Mouse (Mus musculus) midbrain, embryonic 14.5 days (tissue): ENCODE results near the gene Htr6. TPM values are rescaled to one million over a fixed set of nuclear protein-coding genes. Genes with fewer than 3 reads are reported as not detected.

Experiments used
- ATAC-seq: fragments of 200-750 bp; cut with Nextera tagmentation; 2 replicates; pipeline ENCODE4 v1.8.0; 2017; ENCODE audit warnings: moderate number of reproducible peaks, moderate library complexity; ENCODE audit not compliant: low FRiP score, low TSS enrichment
- DNase-seq: peaks from one replicate; pipeline ENCODE4 v3.0.0-alpha.2; 2015
- H3K27ac ChIP-seq: fragments of 300-500 bp; sonication (generic); replicated peaks from 2 replicates; pipeline ENCODE4 v1.5.1; 2014; ENCODE audit warnings: mild to moderate bottlenecking, low read depth, low read length, moderate library complexity
- H3K27me3 ChIP-seq: fragments of 300-500 bp; sonication (generic); 2 replicates; pipeline ENCODE4 v1.6.1; 2014; ENCODE audit warnings: low read length, control low read depth, mixed read lengths; ENCODE audit not compliant: control insufficient read depth, insufficient read depth
- H3K36me3 ChIP-seq: fragments of 300-500 bp; sonication (generic); 2 replicates; pipeline ENCODE4 v1.6.1; 2014; ENCODE audit warnings: low read length, control low read depth; ENCODE audit not compliant: control insufficient read depth, insufficient read depth
- H3K4me1 ChIP-seq: fragments of 300-500 bp; sonication (generic); 2 replicates; pipeline ENCODE4 v1.6.1; 2014; ENCODE audit warnings: mild to moderate bottlenecking, antibody characterized with exemption, low read length, control low read depth; ENCODE audit not compliant: control insufficient read depth, insufficient read depth
- H3K4me2 ChIP-seq: fragments of 300-500 bp; sonication (generic); 2 replicates; pipeline ENCODE4 v1.6.1; 2014; ENCODE audit warnings: mild to moderate bottlenecking, low read length, moderate library complexity
- H3K4me3 ChIP-seq: fragments of 300-500 bp; sonication (generic); replicated peaks from 2 replicates; pipeline ENCODE4 v1.5.1; 2014; ENCODE audit warnings: low read depth, low read length
- H3K9ac ChIP-seq: fragments of 300-500 bp; sonication (generic); replicated peaks from 2 replicates; pipeline ENCODE4 v1.6.1; 2014; ENCODE audit warnings: mild to moderate bottlenecking, low read length, moderate library complexity
- H3K9me3 ChIP-seq: fragments of 300-500 bp; sonication (generic); 2 replicates; pipeline ENCODE4 v1.6.1; 2016; ENCODE audit warnings: low read length, control low read depth, mixed read lengths; ENCODE audit not compliant: control insufficient read depth
- WGBS: fragments of 180-500 bp; shearing (Covaris S2); extraction: QIAGEN DNeasy Blood & Tissue Kit; methylation state at CpG from one replicate; pipeline ENCODE4 v1.1.7; 2014; 5-methylcytosine and 5-hydroxymethylcytosine counted together
- polyA plus RNA-seq: library from polyadenylated mRNA; unstranded; fragments of >200 nt; fragmentation: Nextera tagmentation; extraction: Ambion mirVana; gene quantifications from 2 replicates; pipeline ENCODE4 v1.2.1, GENCODE M21; 2014

Gene Htr6
- polyA plus RNA-seq, 1 experiment from 2014 or later: 0.32 TPM

DNA sequence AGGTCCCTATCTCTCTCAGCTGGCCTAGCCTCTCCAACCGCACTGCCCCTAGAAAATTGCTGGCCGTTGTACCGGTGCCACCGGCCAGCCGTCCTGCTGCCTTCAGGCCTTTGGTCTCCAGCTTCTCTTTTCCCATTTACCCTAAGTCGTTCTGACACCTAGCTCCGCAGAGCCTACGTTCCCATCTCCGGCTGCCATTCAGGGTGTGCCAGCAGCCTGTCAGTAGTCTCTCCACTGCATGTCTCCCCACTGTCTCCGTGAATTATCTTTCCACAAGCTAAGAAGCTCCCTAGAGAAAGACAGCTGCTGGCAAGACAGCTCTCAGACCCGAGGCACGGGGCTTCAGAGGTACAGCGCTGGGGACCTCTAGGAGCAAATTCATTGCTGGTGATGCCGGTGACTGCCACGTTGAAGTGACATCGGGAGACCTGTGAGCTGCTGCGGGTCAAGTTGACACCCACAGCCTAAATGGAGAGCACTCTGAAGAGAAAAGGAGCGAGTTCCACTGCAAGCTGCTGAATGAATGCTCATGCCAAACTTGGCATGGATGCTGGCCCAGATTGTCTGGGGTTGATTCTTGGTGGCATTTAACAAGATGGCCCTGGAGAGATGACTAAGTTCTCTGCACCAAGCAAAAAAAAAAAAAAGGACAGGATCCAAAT lies 6.0 kb upstream of the Htr6 start:
- no peak overlapping the region for H3K4me2 ChIP-seq
- WGBS: 59% methylated on average over 18 of the region's 18 CpGs
- DNase-seq (peak; percentile 33), ATAC-seq (no peak)
- no peaks in the 10 kb centered on the region for H3K36me3 ChIP-seq
- no peaks in the 10 kb centered on the region for H3K9me3 ChIP-seq
- H3K4me1 ChIP-seq: peaks cover 18% of the 10 kb centered on the region
- no peak overlapping the region for H3K4me3 ChIP-seq
- H3K27ac ChIP-seq: peak overlapping the region; percentile 20; the same call in 1 of the 2 replicates
- H3K9ac ChIP-seq: no peak overlapping the region
- H3K27me3 ChIP-seq: peaks cover 5% of the 10 kb centered on the region

DNA sequence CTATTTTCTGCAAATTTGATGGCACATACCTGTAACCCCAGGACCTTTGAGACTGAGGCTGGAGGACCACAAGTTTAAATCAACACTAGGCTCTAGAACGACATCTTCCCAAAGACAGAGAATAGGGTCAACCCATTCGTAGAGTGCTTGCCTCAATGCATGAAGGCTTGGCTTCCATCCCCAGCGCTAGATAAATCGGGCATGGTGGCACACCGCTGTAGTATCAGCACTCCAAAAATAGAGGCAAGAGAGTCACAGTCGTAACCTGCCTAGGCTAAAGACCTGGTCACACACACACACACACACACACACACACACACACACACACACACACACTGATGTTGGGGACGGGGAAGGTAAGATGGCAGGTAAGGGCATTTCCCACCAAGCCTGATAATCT lies 4.9 kb upstream of the Htr6 start:
- H3K36me3 ChIP-seq: no peaks in the 10 kb centered on the region
- H3K4me1 ChIP-seq: peaks cover 18% of the 10 kb centered on the region
- peaks cover 17% of the 10 kb centered on the region for H3K27me3 ChIP-seq
- ATAC-seq: no peak
- no peak overlapping the region for H3K9ac ChIP-seq
- DNase-seq: no peak
- no peak overlapping the region for H3K4me3 ChIP-seq
- WGBS: 95% methylated on average over 7 of the region's 7 CpGs
- no peak overlapping the region for H3K4me2 ChIP-seq
- H3K9me3 ChIP-seq: no peaks in the 10 kb centered on the region
- H3K27ac ChIP-seq: no peak overlapping the region

DNA sequence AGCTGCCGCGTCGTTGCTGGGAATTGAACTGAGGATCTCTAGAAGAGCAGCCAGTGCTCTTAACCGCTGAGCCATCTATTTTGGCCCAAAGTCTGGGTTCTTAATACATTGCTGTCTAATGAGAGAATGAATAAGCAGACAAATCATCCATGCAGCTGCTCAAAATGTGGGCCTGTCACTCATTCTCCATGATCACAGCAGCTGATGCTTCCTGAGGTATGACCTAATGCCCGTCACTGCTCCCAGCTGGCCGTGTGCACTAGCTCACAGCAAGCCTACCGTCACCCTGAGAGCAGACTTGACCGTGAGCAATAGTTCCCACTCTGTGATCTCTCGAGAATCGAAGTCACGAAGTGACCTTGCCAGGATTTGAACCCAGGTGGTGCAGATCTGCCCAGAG lies 4.1 kb upstream of the Htr6 start:
- no peak for DNase-seq
- 74% methylated on average over 11 of the region's 11 CpGs for WGBS

DNA sequence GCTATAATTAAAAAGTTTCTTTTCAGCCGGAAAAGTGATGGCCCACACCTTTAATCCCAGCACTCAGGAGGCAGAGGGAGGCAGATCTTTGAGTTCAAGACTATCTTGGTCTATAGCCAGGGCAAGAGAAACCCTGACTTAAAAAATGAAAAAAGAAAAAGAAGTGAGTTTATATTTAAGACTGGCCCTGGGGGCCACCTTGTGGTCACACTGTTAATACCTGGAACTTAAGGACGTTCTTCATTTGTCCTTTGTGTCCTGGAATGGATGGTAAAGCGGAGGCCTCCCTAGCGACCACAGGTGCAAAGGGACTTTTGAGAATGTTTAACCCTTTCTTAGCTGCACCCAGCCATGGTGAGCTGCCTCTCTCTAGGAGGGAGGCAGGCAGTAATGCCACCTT lies 3.4 kb upstream of the Htr6 start:
- ATAC-seq (no peak), DNase-seq (peak; percentile 74)
- H3K4me3 ChIP-seq: no peak overlapping the region
- 18% methylated on average over 4 of the region's 4 CpGs for WGBS
- peaks cover 32% of the 10 kb centered on the region for H3K27me3 ChIP-seq
- H3K4me1 ChIP-seq: peaks cover 18% of the 10 kb centered on the region
- no peak overlapping the region for H3K9ac ChIP-seq
- H3K36me3 ChIP-seq: no peaks in the 10 kb centered on the region
- no peak overlapping the region for H3K4me2 ChIP-seq
- H3K9me3 ChIP-seq: no peaks in the 10 kb centered on the region
- no peak overlapping the region for H3K27ac ChIP-seq

More for the DNA sequence above, 4.1 kb upstream of the Htr6 start:
- ATAC-seq: no peak
- no peak overlapping the region for H3K27ac ChIP-seq
- H3K27me3 ChIP-seq: peaks cover 25% of the 10 kb centered on the region
- H3K4me2 ChIP-seq: no peak overlapping the region
- H3K9ac ChIP-seq: no peak overlapping the region
- H3K9me3 ChIP-seq: no peaks in the 10 kb centered on the region
- no peaks in the 10 kb centered on the region for H3K36me3 ChIP-seq
- H3K4me1 ChIP-seq: peaks cover 18% of the 10 kb centered on the region
- H3K4me3 ChIP-seq: no peak overlapping the region

DNA sequence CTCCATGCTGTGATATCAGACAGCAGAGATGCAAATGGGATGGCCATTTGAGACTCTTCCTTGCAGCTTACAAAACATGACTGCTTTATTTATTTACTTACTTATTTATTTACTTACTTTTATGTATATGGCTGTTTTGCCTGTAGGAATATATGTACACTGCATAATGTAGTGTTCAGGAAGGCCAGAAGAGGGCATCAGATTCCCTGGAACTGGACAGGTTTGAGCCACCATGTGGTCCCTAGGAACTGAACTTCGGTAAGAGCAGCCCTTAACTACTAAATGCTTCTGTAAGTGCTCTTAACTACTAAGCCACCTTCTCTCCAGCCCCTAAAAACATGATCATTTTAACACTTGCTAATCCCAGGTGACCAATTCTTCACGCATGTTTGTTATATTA lies 2.9 kb upstream of the Htr6 start:
- Histone ChIP-seq H3K27ac (no peak overlapping the region), H3K4me3 (no peak overlapping the region), H3K9me3 (no peaks in the 10 kb centered on the region), H3K9ac (no peak overlapping the region), H3K4me1 (peaks cover 14% of the 10 kb centered on the region), H3K4me2 (no peak overlapping the region), H3K27me3 (peaks cover 36% of the 10 kb centered on the region), H3K36me3 (no peaks in the 10 kb centered on the region)
- 39% methylated on average over 2 of the region's 2 CpGs for WGBS
- DNase-seq: peak; percentile 69
- ATAC-seq: no peak

DNA sequence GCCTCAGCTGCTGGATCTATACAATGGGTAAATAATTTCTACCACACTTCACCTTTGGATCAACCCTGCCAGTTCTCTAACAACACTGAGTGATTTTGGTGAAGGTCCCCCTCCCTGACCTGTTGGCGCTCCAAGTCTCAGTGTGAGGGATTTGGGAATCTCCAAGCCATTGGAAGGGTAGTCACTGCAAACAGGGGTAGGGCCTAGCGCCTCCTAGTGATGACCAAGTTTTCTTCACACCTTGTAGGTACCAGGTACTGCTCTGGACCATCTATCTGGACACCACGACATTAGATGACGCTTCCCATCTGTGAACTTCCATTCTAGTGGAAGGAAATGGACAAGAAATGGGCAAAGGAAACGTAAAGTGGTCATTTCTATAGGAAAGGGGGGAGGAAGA lies 545 bp upstream of the Htr6 start:
- Histone ChIP-seq H3K4me1 (no peaks in the 10 kb centered on the region), H3K4me3 (peak overlapping the region; percentile 47), H3K27ac (no peak overlapping the region), H3K36me3 (no peaks in the 10 kb centered on the region), H3K9ac (no peak overlapping the region), H3K27me3 (peaks cover 47% of the 10 kb centered on the region), H3K4me2 (peak overlapping the region; percentile 68), H3K9me3 (no peaks in the 10 kb centered on the region)
- ATAC-seq: no peak
- no peak for DNase-seq
- 14% methylated on average over 5 of the region's 5 CpGs for WGBS

DNA sequence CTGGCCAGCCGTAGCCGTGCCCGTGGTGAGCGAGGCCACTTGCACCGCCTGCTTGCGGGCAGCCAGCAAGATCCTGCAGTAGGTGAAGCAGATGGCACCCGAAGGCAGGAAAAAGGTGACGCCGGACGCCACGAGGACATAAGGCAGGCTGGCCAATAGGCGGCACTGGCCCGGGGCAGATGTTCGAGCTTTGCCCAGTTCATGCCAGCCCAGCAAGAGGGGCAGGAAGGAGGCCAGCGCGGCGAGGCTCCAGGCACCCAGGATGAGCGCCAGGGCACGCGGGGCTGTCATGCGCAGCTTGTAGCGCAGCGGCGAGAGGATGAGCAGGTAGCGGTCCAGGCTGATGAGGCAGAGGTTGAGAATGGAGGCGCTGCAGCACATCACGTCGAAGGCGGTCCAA lies 1.3 kb downstream of the Htr6 start:
- no peak for ATAC-seq
- Histone ChIP-seq H3K9me3 (no peaks in the 10 kb centered on the region), H3K4me3 (peak overlapping the region; percentile 47; the same call in 1 of the 2 replicates), H3K27ac (no peak overlapping the region), H3K36me3 (no peaks in the 10 kb centered on the region), H3K9ac (no peak overlapping the region), H3K4me2 (peak overlapping the region; percentile 68), H3K27me3 (peaks cover 47% of the 10 kb centered on the region), H3K4me1 (no peaks in the 10 kb centered on the region)
- DNase-seq: no peak
- WGBS: 15% methylated on average over 29 of the region's 29 CpGs

DNA sequence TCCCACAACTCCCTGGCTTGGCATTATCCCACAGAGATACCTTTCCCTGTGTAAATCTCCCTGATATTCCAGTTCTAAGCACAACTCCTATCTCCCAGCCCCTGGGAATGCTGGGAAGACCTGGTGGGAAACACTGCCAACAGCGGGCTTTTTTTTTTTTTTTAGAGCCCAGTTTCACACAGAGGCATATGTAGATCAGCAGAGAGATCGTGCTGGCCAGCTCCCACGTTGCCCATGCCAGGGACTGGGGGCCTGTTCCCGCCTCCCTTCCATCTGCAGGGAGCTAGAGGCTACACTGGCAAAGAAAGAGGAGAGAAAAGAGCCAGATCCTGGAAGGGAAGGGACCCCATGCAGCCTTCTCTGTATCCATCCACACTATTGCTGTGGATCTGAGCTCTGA lies 7.1 kb downstream of the Htr6 start:
- 42% methylated on average over 4 of the region's 4 CpGs for WGBS
- Histone ChIP-seq H3K27me3 (peaks cover 13% of the 10 kb centered on the region; the same call in 1 of the 2 replicates), H3K27ac (no peak overlapping the region), H3K36me3 (no peaks in the 10 kb centered on the region), H3K4me2 (no peak overlapping the region), H3K4me3 (no peak overlapping the region), H3K9ac (no peak overlapping the region), H3K4me1 (no peaks in the 10 kb centered on the region), H3K9me3 (no peaks in the 10 kb centered on the region)
- ATAC-seq: no peak
- DNase-seq: no peak

DNA sequence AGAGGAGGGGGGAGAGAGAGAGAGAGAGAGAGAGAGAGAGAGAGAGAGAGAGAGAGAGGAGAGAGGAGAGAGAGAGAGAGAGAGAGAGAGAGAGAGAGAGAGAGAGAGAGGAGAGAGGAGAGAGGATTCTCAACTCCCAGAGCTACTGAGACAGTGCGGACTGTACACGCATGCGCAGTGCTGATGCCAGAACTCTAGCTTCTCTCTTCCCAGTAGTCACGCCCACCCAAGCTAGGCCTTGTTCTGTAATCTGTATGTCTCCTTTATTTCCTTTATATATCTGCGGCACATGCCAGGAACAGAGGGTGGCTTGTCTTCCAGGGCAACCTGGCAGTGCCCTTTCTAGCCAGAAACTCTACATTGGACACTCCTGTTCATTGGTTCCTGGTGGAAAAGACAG lies 10.5 kb downstream of the Htr6 start:
- Histone ChIP-seq H3K9ac (no peak overlapping the region), H3K4me2 (no peak overlapping the region), H3K9me3 (no peaks in the 10 kb centered on the region), H3K36me3 (no peaks in the 10 kb centered on the region), H3K4me1 (no peaks in the 10 kb centered on the region), H3K27me3 (0 out of 2 replicates have a peak, but pooled peaks cover 3% of the 10 kb centered on the region), H3K27ac (no peak overlapping the region), H3K4me3 (no peak overlapping the region)
- DNase-seq (no peak), ATAC-seq (no peak)
- 93% methylated on average over 5 of the region's 5 CpGs for WGBS
